Mouse (Mus musculus) urinary bladder, adult 2 months (tissue): ENCODE measurements around the gene BC048671. TPM values are rescaled to one million over a fixed set of nuclear protein-coding genes. Genes with fewer than 3 reads are reported as not detected.
A peak's percentile ranks its signal among the peaks of the same experiment; 100 is the strongest.

Source experiments
- DNase-seq: peaks from one replicate; pipeline ENCODE4 v3.0.0; 2022; ENCODE audit warnings: low spot score
- polyA plus RNA-seq: library from polyadenylated mRNA; depleted of rRNA; stranded (reverse); fragments of >200 nt; gene quantifications from 2 replicates; pipeline ENCODE4 v1.2.3, GENCODE M21; 2012; rRNA removed

The BC048671 gene
- not detected in 2 replicates for polyA plus RNA-seq

DNA sequence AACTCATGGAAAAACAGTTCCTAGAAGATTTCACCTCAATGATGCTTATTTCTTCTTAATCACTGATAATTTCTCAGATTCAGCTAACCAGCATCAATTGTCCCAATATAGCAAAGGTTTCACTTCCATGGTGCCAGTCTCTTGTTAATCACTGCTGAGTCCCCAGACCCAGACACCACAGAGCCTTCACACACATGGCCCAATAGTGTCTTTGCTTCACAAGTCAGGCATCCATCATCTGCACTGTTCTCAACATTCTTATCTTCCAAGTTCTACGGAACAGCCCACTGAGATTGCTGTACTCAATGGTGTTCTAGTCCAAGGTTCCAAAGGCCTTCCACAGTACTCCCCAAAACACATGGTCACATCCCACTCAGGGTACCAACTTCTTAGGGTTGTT lies at the start of gene BC048671:
TSS of gene BC048671 (plus strand) at position 301 of the 400 bp plus-strand sequence.
- DNase-seq, result no peak

- DNase-seq, result no peak
Observed at GRCm38 (mm10) chr6:90288265-90288664, 12.8 kb upstream of the BC048671 start.

DNA sequence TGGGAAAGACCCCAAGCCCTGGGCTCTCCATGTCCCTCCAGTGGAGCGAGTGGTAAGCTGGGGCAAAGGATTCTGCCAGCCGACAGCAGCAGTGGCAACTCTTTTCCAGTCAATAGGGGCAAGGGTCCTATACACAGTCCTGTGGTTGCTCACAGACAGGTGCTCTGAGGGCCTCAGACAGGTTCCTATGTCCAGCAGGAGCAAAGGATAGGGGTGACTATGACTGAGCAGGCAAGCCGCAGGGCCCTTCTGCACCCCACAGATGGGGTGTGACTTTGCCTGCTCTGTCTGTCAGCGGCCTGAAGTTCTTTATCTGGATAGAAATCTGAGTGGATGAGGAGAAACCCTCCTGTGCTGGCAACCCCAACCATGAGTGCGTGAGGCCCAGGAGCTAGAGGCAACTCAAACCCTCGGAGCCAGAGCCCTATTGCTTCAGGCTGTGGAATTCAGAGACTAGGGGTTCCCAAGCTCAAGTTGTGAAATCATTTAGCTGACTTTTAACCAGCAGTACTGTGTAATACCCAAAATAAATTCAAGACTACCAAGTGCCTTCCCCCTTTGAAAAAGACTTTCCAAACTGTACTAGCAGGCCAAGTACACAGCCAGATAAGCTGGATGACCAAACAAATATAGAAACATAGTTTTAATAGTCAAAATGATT lies 5.4 kb downstream of the BC048671 start:
- no peak for DNase-seq

GRCm38 (mm10) chr6:90308839-90309778 lies 8.1 kb downstream of the BC048671 start:
- DNase-seq, result peak; percentile 17

GRCm38 (mm10) chr6:90315961-90316360 lies 14.9 kb downstream of the BC048671 start:
- DNase-seq, result no peak

GRCm38 (mm10) chr6:90317510-90318258 lies 16.7 kb downstream of the BC048671 start:
- DNase-seq, result no peak

- DNase-seq, result no peak
Observed at GRCm38 (mm10) chr6:90319019-90319418, 18.0 kb downstream of the BC048671 start.

- no peak for DNase-seq
Observed at GRCm38 (mm10) chr6:90319475-90320191, 18.6 kb downstream of the BC048671 start.

- DNase-seq, result no peak
Observed at GRCm38 (mm10) chr6:90320429-90320828, 19.4 kb downstream of the BC048671 start.

DNA sequence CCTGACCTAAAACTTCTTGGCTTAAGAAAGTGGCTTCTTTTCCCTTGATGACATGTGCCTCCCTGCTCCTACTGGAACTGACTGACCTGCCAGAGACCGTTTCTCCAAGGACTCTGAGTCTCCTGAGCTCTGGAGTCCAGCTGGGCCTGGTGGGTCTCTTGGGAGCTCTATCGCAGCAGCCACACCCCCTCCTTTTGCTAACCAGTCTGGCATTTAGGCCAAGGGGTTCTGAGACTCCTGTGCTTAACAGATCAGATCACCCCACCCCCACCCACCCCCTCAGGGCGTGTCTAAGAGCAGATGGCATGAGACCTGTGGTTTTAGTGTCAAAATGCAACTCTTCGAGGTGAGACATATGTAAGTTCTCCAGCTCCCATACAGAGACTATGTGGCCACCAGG lies 20.8 kb downstream of the BC048671 start:
- no peak for DNase-seq

DNA sequence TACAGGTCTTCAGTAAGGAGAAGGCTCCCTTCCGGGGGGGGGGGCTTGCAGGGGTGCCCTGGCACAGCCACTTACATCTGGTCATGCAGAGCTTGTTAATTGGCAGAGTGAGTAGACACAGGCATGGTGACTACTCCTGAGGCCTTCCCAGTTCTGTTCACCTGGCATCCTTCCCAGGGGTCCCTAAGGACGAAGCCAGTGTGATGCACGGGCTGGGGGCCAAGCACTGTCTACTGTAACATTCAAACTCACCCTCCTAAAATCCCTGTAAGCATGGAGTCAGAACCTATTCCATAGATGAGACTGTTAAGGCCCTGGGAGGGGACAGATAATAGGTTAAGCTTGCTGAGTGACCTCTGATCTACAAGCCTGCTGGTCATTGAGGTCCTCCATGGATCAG lies 23.0 kb downstream of the BC048671 start:
- no peak for DNase-seq

DNA sequence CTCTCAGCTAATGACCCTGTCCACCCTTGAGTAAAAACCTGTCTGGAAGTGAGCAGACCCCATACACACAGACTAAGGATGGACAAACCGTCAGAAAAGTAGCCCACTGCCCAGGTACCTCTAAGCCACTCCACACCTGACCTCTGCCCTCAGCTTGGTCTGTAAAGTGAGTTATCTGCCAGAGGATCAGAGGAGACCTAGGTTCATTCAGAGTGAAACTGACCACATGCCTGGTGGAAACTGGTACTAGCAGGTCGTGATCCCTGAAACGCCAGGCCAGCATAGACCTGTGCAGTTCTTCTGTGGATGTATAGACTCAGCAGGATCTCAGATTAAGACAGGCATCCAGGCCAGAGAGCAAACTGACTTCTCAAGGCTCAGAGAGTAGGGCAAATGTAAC lies 23.4 kb downstream of the BC048671 start:
- DNase-seq, result no peak

GRCm38 (mm10) chr6:90324991-90325390 lies 24.0 kb downstream of the BC048671 start, which contains the start of gene Chst13:
TSS of gene Chst13 (minus strand) at chr6:90325185.
- no peak for DNase-seq

- no peak for DNase-seq
Observed at GRCm38 (mm10) chr6:90327670-90328069, 26.7 kb downstream of the BC048671 start.

DNA sequence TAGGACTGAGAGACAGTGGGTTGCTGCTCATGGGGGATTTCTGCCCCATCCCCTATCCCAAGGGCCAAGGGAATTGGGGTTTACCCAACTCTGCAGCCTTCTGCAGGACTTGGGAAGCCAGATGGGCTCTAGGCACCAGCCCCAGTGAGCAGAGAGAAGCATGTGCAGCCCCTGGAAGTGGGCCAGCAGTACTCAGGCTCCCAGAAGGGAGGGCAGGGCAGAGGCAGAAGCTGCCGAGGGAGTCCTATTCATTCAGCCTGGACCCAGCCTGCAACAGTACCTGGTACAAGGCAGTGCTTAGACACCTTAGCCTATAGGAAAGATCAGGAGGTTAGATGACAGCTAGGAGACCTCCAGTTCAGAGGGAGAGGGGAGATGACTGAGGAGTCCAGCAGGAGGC lies 28.9 kb downstream of the BC048671 start:
- DNase-seq, result no peak

- DNase-seq, result no peak
Observed at GRCm38 (mm10) chr6:90332561-90333425, 31.8 kb downstream of the BC048671 start, which contains the start of gene Uroc1. TSS of gene Uroc1 (plus strand) at chr6:90333284.

DNA sequence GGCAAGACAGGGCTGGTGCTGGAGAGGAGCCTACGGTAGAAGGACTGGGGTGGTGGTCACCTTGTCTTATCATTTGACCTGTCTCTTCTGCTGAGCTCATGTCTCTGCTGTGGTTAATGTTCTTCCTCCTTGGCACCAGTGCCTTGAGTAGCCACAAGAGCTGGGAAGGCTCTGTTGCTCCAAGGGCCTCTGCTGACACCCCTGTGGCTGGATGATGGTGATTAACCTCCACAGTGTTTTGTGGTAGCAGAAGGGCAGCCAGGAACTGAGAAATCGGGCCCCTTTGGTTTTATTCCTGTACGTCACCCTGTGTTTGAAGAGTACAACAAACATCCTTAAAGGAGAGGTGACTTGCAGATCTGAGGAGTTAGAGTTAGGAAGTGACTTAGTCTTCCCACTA lies 33.2 kb downstream of the BC048671 start:
- DNase-seq, result no peak

DNA sequence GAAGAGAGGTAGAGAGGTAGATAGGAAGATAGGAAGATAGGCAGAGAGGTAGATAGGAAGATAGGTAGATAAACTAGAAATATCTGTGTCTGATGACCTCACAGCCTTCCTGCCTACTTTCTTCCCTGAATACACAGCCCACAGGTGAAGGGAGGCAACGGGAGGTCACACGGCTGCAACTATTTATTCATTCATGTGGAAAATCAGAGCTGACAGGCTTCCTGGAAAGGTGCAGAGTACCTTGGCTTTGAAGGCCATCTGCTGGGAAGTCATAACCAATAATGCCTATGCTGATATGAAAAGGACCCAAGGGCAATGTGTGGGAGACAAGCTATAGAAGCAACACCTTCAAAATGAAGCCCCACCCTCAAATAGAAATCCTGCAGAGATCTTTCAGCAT lies 41.3 kb downstream of the BC048671 start:
- DNase-seq, result no peak

GRCm38 (mm10) chr6:90347183-90347582 lies 46.2 kb downstream of the BC048671 start:
- DNase-seq, result no peak

DNA sequence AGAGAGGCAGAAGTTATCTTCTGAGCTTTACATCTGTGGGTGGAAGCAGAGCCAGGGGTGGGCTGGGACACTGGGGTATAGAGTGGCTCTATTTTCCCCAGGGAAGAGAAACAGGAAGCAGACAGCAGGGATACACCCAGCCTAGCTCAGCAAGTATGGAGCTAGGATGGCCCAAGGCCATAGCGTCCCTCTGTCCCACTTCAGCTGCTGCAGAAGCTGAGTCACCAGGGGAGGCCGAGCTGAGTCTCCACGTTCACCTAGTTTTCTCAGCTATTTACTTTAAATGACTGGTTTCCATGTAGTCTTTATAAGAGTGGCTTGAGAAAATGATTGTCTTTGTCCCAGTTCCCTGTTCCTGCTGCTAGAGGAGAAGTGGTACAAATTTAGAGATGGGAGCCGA lies 47.5 kb downstream of the BC048671 start:
- DNase-seq, result no peak
